Mouse (Mus musculus) erythroid progenitor cell, adult 5-6 weeks (primary cell): Measurements from ENCODE around the gene Msx2. TPM values are rescaled to one million over a fixed set of nuclear protein-coding genes. Genes with fewer than 3 reads are reported as not detected.

Source experiments
- ATAC-seq: replicated peaks from 2 replicates; pipeline ENCODE4 v1.8.0; 2016; ENCODE audit warnings: moderate number of reproducible peaks, mild to moderate bottlenecking, moderate TSS enrichment, inconsistent platforms; ENCODE audit not compliant: poor library complexity, low FRiP score, severe bottlenecking
- total RNA-seq, 2 experiments: library from RNA; stranded (forward) in 1 of 2; stranded (reverse) in 1 of 2; fragments of 150-400 nt in 1 of 2; fragments of 186-747, 209-891 nt in 1 of 2; gene quantifications; 2 replicates each; pipeline versions ENCODE4 v1.2.3 to v1.2.4; 2015 to 2017; ENCODE audit warnings: low replicate concordance in 2 of 2

Msx2 gene
- total RNA-seq, 2 experiments from 2014 or later: not detected

DNA sequence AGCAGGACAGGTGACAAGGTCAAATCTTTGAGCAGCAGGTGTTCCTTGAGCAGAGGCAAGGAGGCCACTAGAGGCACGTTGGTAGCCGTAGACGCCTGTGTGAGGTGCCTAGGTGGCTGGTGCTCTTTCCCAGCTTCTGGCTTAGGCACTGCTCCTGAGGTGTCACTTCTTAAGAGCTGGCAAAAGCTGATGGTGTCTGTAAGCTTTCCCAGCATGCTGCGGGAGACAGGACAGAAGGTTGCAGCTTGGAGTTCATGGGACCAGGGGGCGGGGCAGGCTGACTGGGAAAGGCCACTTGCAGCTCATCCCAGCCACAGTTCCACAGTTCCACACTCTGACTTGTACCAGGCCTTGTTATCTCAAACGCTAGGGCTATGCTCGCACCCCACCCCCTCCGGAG is 53.2 kb downstream of the Msx2 start:
- no peak for ATAC-seq

- no peak for ATAC-seq
These were observed 55.2 kb downstream of the Msx2 start for GRCm38 (mm10) chr13:53417701-53418100.

Other genes with a start within 250 kb of the Msx2 start
- not detected in 2 replicates for gene Ror2, start 186.9 kb downstream of the Msx2 start, total RNA-seq (2015; ENCODE audit: low replicate concordance)
- not detected in 2 replicates for gene Ror2, start 186.9 kb downstream of the Msx2 start, total RNA-seq (2017; ENCODE audit: low replicate concordance)
- gene Sptlc1, start 95.7 kb downstream of the Msx2 start, total RNA-seq (2015; ENCODE audit: low replicate concordance): 4.7 and 12.6 TPM in 2 replicates
- 10.0 and 13.6 TPM in 2 replicates for gene Sptlc1, start 95.7 kb downstream of the Msx2 start, total RNA-seq (2017; ENCODE audit: low replicate concordance)